Mouse (Mus musculus) heart, adult 2 months (tissue): ENCODE data around the gene Dcaf8. TPM values are rescaled to one million over a fixed set of nuclear protein-coding genes. Genes with fewer than 3 reads are reported as not detected.
A peak's percentile ranks its signal among the peaks of the same experiment; 100 is the strongest.

Source experiments
- DNase-seq, 2 experiments: peaks; one replicate each; pipeline ENCODE4 v3.0.0; 2021
- H3K27ac ChIP-seq: fragments of 200-600 bp; 2 replicates; pipeline ENCODE4 v1.8.1; 2022
- H3K27me3 ChIP-seq: fragments of 200-500 bp; 2 replicates; pipeline ENCODE4 v1.6.1; 2012; ENCODE audit warnings: mild to moderate bottlenecking, low read length, inconsistent platforms, mixed read lengths; ENCODE audit not compliant: control insufficient read depth, insufficient read depth
- H3K36me3 ChIP-seq: fragments of 200-500 bp; 2 replicates; pipeline ENCODE4 v1.6.1; 2012; ENCODE audit warnings: low read length, inconsistent platforms; ENCODE audit not compliant: control insufficient read depth, insufficient read depth
- H3K4me1 ChIP-seq: fragments of 200-500 bp; 2 replicates; pipeline ENCODE4 v1.6.1; 2011; ENCODE audit warnings: low read length; ENCODE audit not compliant: control insufficient read depth, insufficient read depth
- H3K4me3 ChIP-seq: fragments of 200-600 bp; 2 replicates; pipeline ENCODE4 v1.8.1; 2022
- H3K79me2 ChIP-seq: fragments of 200-500 bp; replicated peaks from 2 replicates; pipeline ENCODE4 v1.6.1; 2012; ENCODE audit warnings: mild to moderate bottlenecking, inconsistent platforms, low read length, moderate library complexity, mixed read lengths; ENCODE audit not compliant: control insufficient read depth, insufficient read depth
- H3K9ac ChIP-seq: fragments of 200-500 bp; 2 replicates; pipeline ENCODE4 v1.6.1; 2012; ENCODE audit warnings: low read depth, mild to moderate bottlenecking, control low read depth, inconsistent platforms, low read length, mixed read lengths
- CTCF ChIP-seq: fragments of 200-600 bp; IDR thresholded peaks from 2 replicates; pipeline ENCODE4 v1.8.1; 2022; ENCODE audit warnings: antibody characterized with exemption, mild to moderate bottlenecking, moderate library complexity
- EP300 ChIP-seq: fragments of 200-500 bp; IDR thresholded peaks from 2 replicates; pipeline ENCODE4 v1.6.1; 2011; ENCODE audit warnings: low read depth, low read length, control low read depth; ENCODE audit not compliant: insufficient read depth
- POLR2A ChIP-seq: fragments of 200-500 bp; IDR thresholded peaks from 2 replicates; pipeline ENCODE4 v1.6.1; 2011; ENCODE audit warnings: mild to moderate bottlenecking, low read depth, low read length, control low read depth; ENCODE audit not compliant: insufficient read depth
- WGBS: fragments of 180-500 bp; shearing (Covaris S2); methylation state at CpG from one replicate; pipeline ENCODE4 v1.1.7; 2018; 5-methylcytosine and 5-hydroxymethylcytosine counted together
- intact Hi-C: fragments of 180-260 bp; cut with DNase I; formaldehyde crosslinking; loops from one replicate; pipeline ENCODE4 v1.15.1; 2025
- polyA plus RNA-seq: library from polyadenylated mRNA; depleted of rRNA; stranded (reverse); fragments of >200 nt; gene quantifications from 2 replicates; pipeline ENCODE4 v1.2.3, GENCODE M21; 2012
- total RNA-seq, 2 experiments: library from RNA; stranded (reverse); gene quantifications; 2 replicates each; pipeline ENCODE4 v1.2.3; 2021

Dcaf8 gene
- total and polyA plus RNA-seq, 3 experiments = 62.7 to 116 (median 100) TPM

GRCm38 (mm10) chr1:172127487-172127886, 20.4 kb upstream of the Dcaf8 start:
- 11% methylated on average over 5 of the region's 5 CpGs for WGBS
- TF ChIP-seq EP300 = no peak
- TF ChIP-seq CTCF = no peak
- no peak for TF ChIP-seq POLR2A
- no peaks in the 10 kb centered on the region for H3K79me2 ChIP-seq
- peaks cover 4% of the 10 kb centered on the region for H3K4me1 ChIP-seq
- peak overlapping the region; percentile 83 for H3K4me3 ChIP-seq
- H3K36me3 ChIP-seq = peaks cover 2% of the 10 kb centered on the region
- H3K27me3 ChIP-seq = no peaks in the 10 kb centered on the region
- H3K9ac ChIP-seq = peak overlapping the region; percentile 4; the same call in 1 of the 2 replicates
- DNase-seq = peak in 1 of 2 experiments; percentile 29
- intact Hi-C loops = loop anchor here (2.0 kb wide), 2 partner anchors 19 to 183 kb away; no protein-coding TSS in a partner anchor
- H3K27ac ChIP-seq = no peak overlapping the region; the same call in 1 of the 2 replicates

GRCm38 (mm10) chr1:172128563-172128962, 19.3 kb upstream of the Dcaf8 start:
- no peak overlapping the region for H3K4me3 ChIP-seq
- H3K79me2 ChIP-seq = no peaks in the 10 kb centered on the region
- no peaks in the 10 kb centered on the region for H3K27me3 ChIP-seq
- H3K4me1 ChIP-seq = peaks cover 4% of the 10 kb centered on the region
- WGBS = 91% methylated on average over 15 of the region's 15 CpGs
- H3K36me3 ChIP-seq = peaks cover 2% of the 10 kb centered on the region
- DNase-seq = no peak
- no peak overlapping the region for H3K9ac ChIP-seq
- no peak overlapping the region for H3K27ac ChIP-seq
- intact Hi-C loops = no loop called here
- TF ChIP-seq EP300 (no peak), CTCF (no peak), POLR2A (no peak)

DNA sequence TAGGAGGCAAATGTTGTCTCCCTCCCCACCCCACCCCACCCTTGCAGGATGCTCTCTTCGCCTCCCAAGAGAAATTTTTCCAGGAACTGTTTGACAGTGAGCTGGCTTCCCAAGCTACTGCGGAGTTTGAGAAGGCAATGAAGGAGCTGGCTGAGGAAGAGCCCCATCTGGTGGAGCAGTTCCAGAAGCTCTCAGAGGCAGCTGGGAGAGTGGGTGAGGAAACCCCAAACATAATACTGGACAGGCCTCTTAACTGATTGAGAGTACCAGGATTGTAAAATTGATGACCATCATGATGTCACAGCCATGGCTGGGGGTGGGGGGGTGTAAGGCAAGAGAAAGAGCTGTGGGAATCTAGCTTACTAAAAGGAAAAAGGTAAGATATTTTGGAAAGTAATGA, 18.8 kb upstream of the Dcaf8 start:
- H3K79me2 ChIP-seq = no peaks in the 10 kb centered on the region
- no peak overlapping the region for H3K4me3 ChIP-seq
- peaks cover 4% of the 10 kb centered on the region for H3K4me1 ChIP-seq
- no peak overlapping the region for H3K9ac ChIP-seq
- no peaks in the 10 kb centered on the region for H3K27me3 ChIP-seq
- WGBS = 51% methylated on average over 2 of the region's 2 CpGs
- H3K27ac ChIP-seq = no peak overlapping the region
- intact Hi-C loops = no loop called here
- DNase-seq = no peak
- TF ChIP-seq CTCF = peak; percentile 46
- TF ChIP-seq POLR2A = no peak
- peaks cover 2% of the 10 kb centered on the region for H3K36me3 ChIP-seq

- H3K4me3 ChIP-seq = no peak overlapping the region
- no peaks in the 10 kb centered on the region for H3K79me2 ChIP-seq
- H3K27ac ChIP-seq = no peak overlapping the region
- 94% methylated on average over 5 of the region's 5 CpGs for WGBS
- DNase-seq = no peak
- H3K9ac ChIP-seq = no peak overlapping the region
- peaks cover 4% of the 10 kb centered on the region for H3K4me1 ChIP-seq
- peaks cover 2% of the 10 kb centered on the region for H3K36me3 ChIP-seq
- TF ChIP-seq POLR2A (no peak), EP300 (no peak), CTCF (no peak)
- no peaks in the 10 kb centered on the region for H3K27me3 ChIP-seq
- intact Hi-C loops = no loop called here
Measured at GRCm38 (mm10) chr1:172129780-172130179, 18.1 kb upstream of the Dcaf8 start.

GRCm38 (mm10) chr1:172132319-172132718, 15.6 kb upstream of the Dcaf8 start:
- 78% methylated on average over 7 of the region's 7 CpGs for WGBS
- DNase-seq = no peak
- no peak overlapping the region; the same call in 1 of the 2 replicates for H3K27ac ChIP-seq
- no peak overlapping the region for H3K9ac ChIP-seq
- H3K79me2 ChIP-seq = no peaks in the 10 kb centered on the region
- TF ChIP-seq POLR2A = no peak
- no peak for TF ChIP-seq CTCF
- no peak for TF ChIP-seq EP300
- H3K27me3 ChIP-seq = no peaks in the 10 kb centered on the region
- intact Hi-C loops = no loop called here
- H3K36me3 ChIP-seq = peaks cover 2% of the 10 kb centered on the region
- no peak overlapping the region for H3K4me3 ChIP-seq
- peaks cover 4% of the 10 kb centered on the region for H3K4me1 ChIP-seq

DNA sequence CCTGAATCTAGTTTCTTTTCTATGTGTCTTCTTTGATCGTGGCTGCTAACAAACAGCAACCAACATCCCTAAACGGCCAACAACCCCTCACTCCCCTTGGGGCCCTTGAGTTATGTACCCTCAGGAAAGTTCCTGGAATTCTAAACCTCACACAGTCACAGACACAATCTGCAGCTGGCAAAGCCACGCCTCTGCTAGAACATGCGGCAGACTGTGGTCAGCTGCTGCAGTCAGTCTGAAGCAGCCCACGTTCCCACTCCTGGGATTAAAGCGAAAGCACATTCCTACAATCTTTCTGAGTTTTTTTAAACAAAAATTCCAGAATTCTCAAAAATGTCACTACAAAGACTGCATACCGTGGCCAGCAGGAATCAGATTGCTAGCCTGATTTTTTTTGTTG, 14.3 kb upstream of the Dcaf8 start:
- no peak overlapping the region for H3K9ac ChIP-seq
- no peaks in the 10 kb centered on the region for H3K79me2 ChIP-seq
- H3K27ac ChIP-seq = no peak overlapping the region
- intact Hi-C loops = no loop called here
- DNase-seq = no peak
- no peak for TF ChIP-seq CTCF
- no peak for TF ChIP-seq EP300
- TF ChIP-seq POLR2A = no peak
- H3K4me3 ChIP-seq = no peak overlapping the region
- 58% methylated on average over 7 of the region's 7 CpGs for WGBS
- H3K27me3 ChIP-seq = no peaks in the 10 kb centered on the region
- no peaks in the 10 kb centered on the region; the same call in 1 of the 2 replicates for H3K36me3 ChIP-seq
- H3K4me1 ChIP-seq = no peaks in the 10 kb centered on the region; the same call in 1 of the 2 replicates
